Mouse (Mus musculus): ENCODE data around the gene Psmd2. TPM values are rescaled to one million over a fixed set of nuclear protein-coding genes. Genes with fewer than 3 reads are reported as not detected.
A peak's percentile ranks its signal among the peaks of the same experiment; 100 is the strongest.

The Psmd2 gene
- polyA plus RNA-seq, 1 experiment from 2014 or later, result 352 TPM

DNA sequence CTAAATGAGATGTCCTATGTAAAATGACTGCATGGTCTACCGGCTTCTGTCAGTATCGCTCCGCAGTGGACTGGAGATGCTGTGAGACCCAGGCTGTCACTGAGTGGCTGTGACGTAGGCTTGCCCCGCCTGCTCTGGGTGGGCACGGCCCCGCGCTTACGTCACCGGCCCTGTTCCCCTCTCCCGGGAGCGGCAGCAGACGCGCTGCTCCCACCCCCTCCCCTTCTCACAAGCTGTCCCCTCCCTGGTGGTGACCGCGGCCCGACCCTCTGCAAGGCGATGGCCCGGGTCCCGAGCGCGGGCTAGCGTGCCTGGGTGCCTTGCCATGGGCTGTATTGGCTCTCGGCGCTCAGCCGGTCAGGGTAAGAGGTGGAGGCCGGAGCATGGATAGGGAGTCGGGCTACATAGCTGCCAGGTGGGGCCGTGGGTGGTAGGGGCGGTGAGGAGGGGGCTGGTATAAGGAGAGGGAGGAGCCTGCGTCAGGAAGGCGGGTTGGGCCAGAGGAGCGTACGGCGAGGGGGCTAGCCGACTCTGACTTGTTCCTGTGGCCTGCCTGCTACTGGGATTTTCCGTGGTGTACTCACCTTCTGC lies 41.8 kb downstream of the Psmd2 start, which contains the start of gene Fam131a:
Fam131a (plus strand) TSS at position 131 of the 591 bp plus-strand sequence.
- peak within 1 kb of the TSS; percentile 86; the same call in 1 of the 2 replicates for H3K27ac ChIP-seq (ENCODE audit: low read depth)
- 0 out of 2 replicates have a peak, but pooled peaks cover 2% of the 10 kb centered on the region for H3K4me1 ChIP-seq (ENCODE audit: insufficient read depth)
- peak; percentile 94 for ATAC-seq (ENCODE audit: insufficient read depth)
- WGBS, result under 1% methylated on average over 37 of the region's 37 CpGs
- H3K4me3 ChIP-seq (ENCODE audit: low read depth, low read length), result peak within 1 kb of the TSS; percentile 56
- no peak for TF ChIP-seq CTCF (IDR thresholded peaks at IDR 0.05; ENCODE audit: low read depth)
- peaks cover 46% of the 10 kb centered on the region for H3K36me3 ChIP-seq (ENCODE audit: insufficient read depth)
- H3K27me3 ChIP-seq (ENCODE audit: insufficient read depth, low read length), result no peaks in the 10 kb centered on the region
- H3K9ac ChIP-seq, result peak within 1 kb of the TSS; percentile 64
- peak within 1 kb of the TSS; percentile 90 for H3K4me2 ChIP-seq
- H3K9me3 ChIP-seq (ENCODE audit: low read depth, low read length), result no peaks in the 10 kb centered on the region
- DNase-seq, result peak; percentile 97

DNA sequence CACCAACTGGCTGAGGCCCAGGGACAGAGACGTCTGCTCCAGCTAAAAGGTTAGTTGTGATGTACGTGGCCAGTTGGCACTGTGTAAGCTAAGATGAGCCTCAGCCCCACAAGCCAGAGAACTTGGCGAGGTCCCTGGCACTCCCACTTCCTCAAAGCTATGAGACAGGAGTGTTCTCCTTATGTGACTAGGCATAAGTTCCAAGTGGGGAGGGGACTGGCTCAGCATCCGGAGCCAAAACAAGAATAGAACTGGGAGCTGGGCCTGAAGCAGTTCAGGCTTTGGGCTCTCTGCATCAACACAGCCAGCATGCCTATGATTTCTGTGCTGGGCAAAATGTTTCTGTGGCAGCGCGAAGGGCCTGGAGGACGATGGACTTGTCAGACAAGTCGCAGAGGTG lies 43.3 kb downstream of the Psmd2 start:
- H3K4me3 ChIP-seq (ENCODE audit: low read depth, low read length), result no peak overlapping the region
- H3K27ac ChIP-seq (ENCODE audit: low read depth), result no peak overlapping the region
- WGBS, result 75% methylated on average over 8 of the region's 8 CpGs
- H3K36me3 ChIP-seq (ENCODE audit: insufficient read depth), result peaks cover 31% of the 10 kb centered on the region
- DNase-seq, result peak; percentile 37
- no peak for ATAC-seq (ENCODE audit: insufficient read depth)
- H3K4me2 ChIP-seq, result no peak overlapping the region; the same call in 1 of the 2 replicates
- no peaks in the 10 kb centered on the region for H3K27me3 ChIP-seq (ENCODE audit: insufficient read depth, low read length)
- TF ChIP-seq CTCF (IDR thresholded peaks at IDR 0.05; ENCODE audit: low read depth), result no peak
- no peak overlapping the region for H3K9ac ChIP-seq
- 0 out of 2 replicates have a peak, but pooled peaks cover 2% of the 10 kb centered on the region for H3K4me1 ChIP-seq (ENCODE audit: insufficient read depth)
- no peaks in the 10 kb centered on the region for H3K9me3 ChIP-seq (ENCODE audit: low read depth, low read length)

DNA sequence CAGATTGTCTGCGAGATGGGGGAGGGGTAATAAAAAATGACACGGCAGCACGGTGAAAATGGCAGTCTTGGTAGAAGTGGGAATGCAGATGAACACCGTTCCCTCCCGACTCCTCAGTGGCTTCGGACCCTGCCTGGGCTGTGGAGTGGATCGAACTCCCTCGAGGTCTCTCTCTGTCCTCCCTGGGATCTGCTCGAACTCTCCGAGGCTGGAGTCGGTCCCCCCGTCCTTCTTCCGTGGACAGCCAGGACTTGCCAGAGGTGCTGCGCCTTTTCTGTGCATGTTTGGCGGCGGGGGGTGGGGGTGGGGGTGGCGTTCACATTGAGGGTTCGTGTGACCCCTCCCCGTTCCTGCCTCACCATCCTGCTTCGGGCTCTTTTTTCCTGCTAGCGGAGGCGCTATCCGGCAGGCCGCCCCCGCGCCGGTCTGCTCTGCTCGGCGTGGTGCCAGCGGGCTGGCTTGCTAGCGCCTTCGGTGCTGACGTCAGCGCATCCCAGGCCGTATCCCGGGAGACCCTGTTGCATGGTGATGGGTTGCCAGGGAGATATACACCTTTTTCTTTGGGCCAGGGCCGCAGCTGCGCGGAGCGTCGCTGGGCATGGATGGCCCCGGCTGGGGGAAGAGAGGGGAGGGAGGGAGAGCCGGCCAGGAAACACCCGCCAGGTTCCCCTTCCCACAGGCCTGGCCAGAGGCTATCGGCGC lies 44.3 kb downstream of the Psmd2 start:
- Histone ChIP-seq H3K27ac (ENCODE audit: low read depth) (no peak overlapping the region), H3K27me3 (ENCODE audit: insufficient read depth, low read length) (no peaks in the 10 kb centered on the region), H3K9ac (peak overlapping the region; percentile 43), H3K9me3 (ENCODE audit: low read depth, low read length) (no peaks in the 10 kb centered on the region), H3K4me3 (ENCODE audit: low read depth, low read length) (peak overlapping the region; percentile 37), H3K4me1 (ENCODE audit: insufficient read depth) (0 out of 2 replicates have a peak, but pooled peaks cover 2% of the 10 kb centered on the region), H3K36me3 (ENCODE audit: insufficient read depth) (peaks cover 21% of the 10 kb centered on the region), H3K4me2 (peak overlapping the region; percentile 68)
- 3% methylated on average over 46 of the region's 46 CpGs for WGBS
- no peak for TF ChIP-seq CTCF (IDR thresholded peaks at IDR 0.05; ENCODE audit: low read depth)
- peak; percentile 38; the same call in 1 of the 2 replicates for ATAC-seq (ENCODE audit: insufficient read depth)
- peak; percentile 90 for DNase-seq

DNA sequence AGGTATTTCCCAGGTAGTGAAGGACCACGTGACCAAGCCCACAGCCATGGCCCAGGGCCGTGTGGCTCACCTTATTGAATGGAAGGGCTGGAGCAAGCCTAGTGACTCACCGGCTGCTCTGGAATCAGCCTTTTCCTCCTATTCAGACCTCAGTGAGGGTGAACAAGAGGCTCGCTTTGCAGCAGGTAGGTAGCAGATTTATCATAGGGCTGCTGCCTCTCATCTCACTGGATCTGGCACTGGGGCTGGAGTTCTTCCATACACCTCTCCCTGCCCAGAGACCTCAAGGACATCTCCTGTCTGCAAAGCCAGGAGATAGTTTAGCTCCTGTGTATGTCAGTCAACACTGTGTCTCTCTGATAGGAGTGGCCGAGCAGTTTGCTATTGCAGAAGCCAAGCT lies 47.8 kb downstream of the Psmd2 start:
- Histone ChIP-seq H3K4me3 (ENCODE audit: low read depth, low read length) (no peak overlapping the region), H3K9ac (no peak overlapping the region), H3K4me2 (no peak overlapping the region), H3K9me3 (ENCODE audit: low read depth, low read length) (no peaks in the 10 kb centered on the region), H3K4me1 (ENCODE audit: insufficient read depth) (peaks cover 5% of the 10 kb centered on the region; the same call in 1 of the 2 replicates), H3K27me3 (ENCODE audit: insufficient read depth, low read length) (no peaks in the 10 kb centered on the region), H3K27ac (ENCODE audit: low read depth) (no peak overlapping the region), H3K36me3 (ENCODE audit: insufficient read depth) (no peaks in the 10 kb centered on the region; the same call in 1 of the 2 replicates)
- WGBS, result 68% methylated on average over 5 of the region's 5 CpGs
- DNase-seq, result no peak
- ATAC-seq (ENCODE audit: insufficient read depth), result no peak
- TF ChIP-seq CTCF (IDR thresholded peaks at IDR 0.05; ENCODE audit: low read depth), result no peak

DNA sequence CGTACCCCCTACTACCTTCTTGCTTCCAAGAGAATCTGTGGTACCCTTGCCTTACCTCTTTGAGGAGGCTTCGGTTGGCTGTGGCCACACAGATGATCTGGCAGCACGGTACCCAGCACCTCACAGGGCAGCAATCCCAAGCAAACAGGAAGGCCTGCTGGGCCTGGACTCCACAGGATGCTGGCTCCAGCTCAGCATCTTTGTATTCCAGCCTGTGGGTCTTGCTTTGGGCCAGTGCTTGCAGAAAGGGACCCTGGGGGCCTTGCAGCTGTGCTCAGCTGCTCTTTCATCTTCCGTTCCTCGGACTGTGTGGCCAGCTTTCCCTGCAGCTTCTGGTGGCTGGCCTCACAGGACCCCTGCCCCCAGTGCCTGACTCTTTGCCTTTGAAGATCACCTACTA lies 48.6 kb downstream of the Psmd2 start:
- WGBS, result 43% methylated on average over 5 of the region's 5 CpGs
- H3K9ac ChIP-seq, result no peak overlapping the region
- H3K27ac ChIP-seq (ENCODE audit: low read depth), result no peak overlapping the region
- no peak overlapping the region for H3K4me3 ChIP-seq (ENCODE audit: low read depth, low read length)
- DNase-seq (no peak), ATAC-seq (ENCODE audit: insufficient read depth) (no peak)
- H3K9me3 ChIP-seq (ENCODE audit: low read depth, low read length), result no peaks in the 10 kb centered on the region
- no peaks in the 10 kb centered on the region for H3K27me3 ChIP-seq (ENCODE audit: insufficient read depth, low read length)
- TF ChIP-seq CTCF (IDR thresholded peaks at IDR 0.05; ENCODE audit: low read depth), result no peak
- H3K36me3 ChIP-seq (ENCODE audit: insufficient read depth), result no peaks in the 10 kb centered on the region; the same call in 1 of the 2 replicates
- H3K4me2 ChIP-seq, result no peak overlapping the region
- peaks cover 5% of the 10 kb centered on the region; the same call in 1 of the 2 replicates for H3K4me1 ChIP-seq (ENCODE audit: insufficient read depth)

DNA sequence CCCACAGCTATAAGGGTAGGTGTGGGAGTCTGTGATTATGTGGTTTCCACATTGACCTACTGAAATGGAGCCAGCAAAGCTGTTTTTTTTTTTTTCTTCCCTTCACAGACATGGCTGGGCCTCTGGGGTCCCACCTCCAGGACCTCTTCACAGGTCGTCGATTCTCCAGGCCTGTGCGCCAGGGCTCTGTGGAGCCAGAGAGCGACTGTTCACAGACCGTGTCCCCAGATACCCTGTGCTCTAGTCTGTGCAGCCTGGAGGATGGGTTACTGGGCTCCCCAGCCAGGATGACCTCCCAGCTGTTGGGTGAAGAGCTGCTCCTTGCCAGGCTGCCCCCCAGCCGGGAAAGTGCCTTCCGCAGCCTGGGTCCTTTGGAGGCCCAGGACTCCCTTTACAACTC lies 49.9 kb downstream of the Psmd2 start:
- H3K4me1 ChIP-seq (ENCODE audit: insufficient read depth), result peaks cover 3% of the 10 kb centered on the region; the same call in 1 of the 2 replicates
- TF ChIP-seq CTCF (IDR thresholded peaks at IDR 0.05; ENCODE audit: low read depth), result no peak
- H3K27ac ChIP-seq (ENCODE audit: low read depth), result no peak overlapping the region; the same call in 1 of the 2 replicates
- ATAC-seq (ENCODE audit: insufficient read depth) (no peak), DNase-seq (no peak)
- no peaks in the 10 kb centered on the region; the same call in 1 of the 2 replicates for H3K36me3 ChIP-seq (ENCODE audit: insufficient read depth)
- H3K9me3 ChIP-seq (ENCODE audit: low read depth, low read length), result no peaks in the 10 kb centered on the region
- H3K27me3 ChIP-seq (ENCODE audit: insufficient read depth, low read length), result no peaks in the 10 kb centered on the region
- H3K9ac ChIP-seq, result no peak overlapping the region
- 55% methylated on average over 7 of the region's 7 CpGs for WGBS
- H3K4me3 ChIP-seq (ENCODE audit: low read depth, low read length), result no peak overlapping the region
- no peak overlapping the region for H3K4me2 ChIP-seq

Data from lung, embryonic 14.5 days (tissue).